Mouse (Mus musculus) spleen, adult 10 weeks (tissue): ENCODE data around the gene Gtpbp8. TPM values are rescaled to one million over a fixed set of nuclear protein-coding genes. Genes with fewer than 3 reads are reported as not detected.

Source experiments
- polyA plus RNA-seq: library from polyadenylated mRNA; stranded (reverse); fragments of 350-450 nt; fragmentation: Illumina TruSeq; extraction: RNeasy Lipid Tissue Mini Kit (QIAGEN cat#74804); gene quantifications from one replicate; pipeline ENCODE4 v1.2.3, GENCODE M21; 2015; ENCODE audit warnings: low replicate concordance; ENCODE audit not compliant: insufficient read depth

Gtpbp8 gene
- 19.7 TPM for polyA plus RNA-seq

GRCm38 (mm10) chr16:44745866-44746562, at the start of gene Gtpbp8:
Gene Gtpbp8 (minus strand): TSS chr16:44746363.

GRCm38 (mm10) chr16:44765555-44766319, 19.6 kb upstream of the Gtpbp8 start, which contains the start of gene Cd200r1:
Gene Cd200r1 (plus strand): TSS chr16:44765736.

GRCm38 (mm10) chr16:44724083-44724787, 21.9 kb downstream of the Gtpbp8 start, which contains the start of gene Nepro:
Gene Nepro (plus strand): TSS chr16:44724301.

Other genes with a start within 250 kb of the Gtpbp8 start
- 1.0 TPM for gene Boc, start 187.5 kb downstream of the Gtpbp8 start, polyA plus RNA-seq
- 20.2 TPM for gene Nepro, start 22.1 kb downstream of the Gtpbp8 start, polyA plus RNA-seq
- 15.8 TPM for gene Cd200r1, start 19.4 kb upstream of the Gtpbp8 start, polyA plus RNA-seq
- gene Cd200r4, start 65.4 kb upstream of the Gtpbp8 start, polyA plus RNA-seq = 4.6 TPM
- not detected for gene Cd200r2, start 120.7 kb upstream of the Gtpbp8 start, polyA plus RNA-seq
- 2.0 TPM for gene Cd200r3, start 197.3 kb upstream of the Gtpbp8 start, polyA plus RNA-seq